Comparison of ENCODE assay signal across 12 mouse cellular contexts in genomic region chr2:135541058-135541457, GRCm38 (mm10).
DNase-seq lines count a peak whose midpoint lies in the region; ATAC-seq lines count a peak whose summit lies in the region.
"Had no signal": no experiment of that assay in that cellular context is flagged by ENCODE, and none has a peak within 500 bp of the region (broad histone marks: within the 10 kb centered on the region; RNA-seq: fewer than 3 reads in every experiment).

No protein-coding gene starts in this region.

- WGBS in forebrain, embryonic 11.5 days, result 75% methylated on average over 2 of the region's 2 CpGs
- WGBS in forebrain, embryonic 10.5 days, result 84% methylated on average over 2 of the region's 2 CpGs
- 82% methylated on average over 2 of the region's 2 CpGs for WGBS in kidney, embryonic 15.5 days

- no peaks in the 10 kb centered on the region for H3K4me1 ChIP-seq in forebrain, embryonic 11.5 days (replicated peaks; ENCODE audit: control insufficient read depth, insufficient read depth, low read length)
- H3K4me1 ChIP-seq in forebrain, embryonic 10.5 days, result peaks cover 25% of the 10 kb centered on the region
- H3K4me1 ChIP-seq in kidney, embryonic 15.5 days, result peaks cover 4% of the 10 kb centered on the region; the same call in 1 of the 2 replicates

- no peak overlapping the region for H3K4me2 ChIP-seq in forebrain, embryonic 11.5 days (ENCODE audit: low read depth, low read length, severe bottlenecking)
- no peak overlapping the region for H3K4me2 ChIP-seq in kidney, embryonic 15.5 days
- H3K4me2 ChIP-seq: liver, embryonic 12.5 days had no signal

- no peaks in the 10 kb centered on the region for H3K36me3 ChIP-seq in forebrain, embryonic 11.5 days (ENCODE audit: control insufficient read depth, insufficient read depth, low read length)
- no peaks in the 10 kb centered on the region for H3K36me3 ChIP-seq in forebrain, embryonic 10.5 days (replicated peaks)
- H3K36me3 ChIP-seq in kidney, embryonic 15.5 days, result no peaks in the 10 kb centered on the region
- H3K36me3 ChIP-seq: liver, embryonic 12.5 days had no signal

- no peak overlapping the region for H3K9ac ChIP-seq in forebrain, embryonic 11.5 days (ENCODE audit: low read length)
- no peak overlapping the region for H3K9ac ChIP-seq in kidney, embryonic 15.5 days
- H3K9ac ChIP-seq: liver, embryonic 12.5 days had no signal

- DNase-seq in forebrain, embryonic 11.5 days (ENCODE audit: low spot score), result no peak
- DNase-seq in forebrain, embryonic 10.5 days (ENCODE audit: extremely low spot score, low spot score), result no peak
- peak; percentile 62 to 68 for DNase-seq in cerebellum, postnatal 36 days
- peak; percentile 21 for DNase-seq in layer of hippocampus, adult 9-10 months (ENCODE audit: low spot score)
- peak; percentile 66 to 81 for DNase-seq in right cerebral cortex, postnatal 10 days (ENCODE audit: low spot score in 2 of 2)
- no peak for DNase-seq in urinary bladder, adult 18-20 months (ENCODE audit: low spot score in 2 of 2)
- DNase-seq in liver, result no peak
- DNase-seq: gastrocnemius, postnatal 36 days; kidney, adult 11 months; spleen, adult 18-20 months had no signal

- no peaks in the 10 kb centered on the region for H3K27me3 ChIP-seq in forebrain, embryonic 11.5 days (ENCODE audit: control insufficient read depth, insufficient read depth, low read length)
- H3K27me3 ChIP-seq in forebrain, embryonic 10.5 days (ENCODE audit: poor library complexity, severe bottlenecking), result no peaks in the 10 kb centered on the region
- no peaks in the 10 kb centered on the region for H3K27me3 ChIP-seq in kidney, embryonic 15.5 days
- H3K27me3 ChIP-seq: liver, embryonic 12.5 days had no signal

- H3K27ac ChIP-seq in forebrain, embryonic 11.5 days (ENCODE audit: low read depth, low read length), result no peak overlapping the region
- H3K27ac ChIP-seq in forebrain, embryonic 10.5 days, result no peak overlapping the region
- no peak overlapping the region for H3K27ac ChIP-seq in kidney, embryonic 15.5 days
- H3K27ac ChIP-seq: liver, embryonic 12.5 days had no signal

- ATAC-seq in forebrain, embryonic 11.5 days (replicated peaks; ENCODE audit: low FRiP score), result peak; percentile 53; the same call in 1 of the 2 replicates
- ATAC-seq in kidney, embryonic 15.5 days (replicated peaks; ENCODE audit: low FRiP score), result no peak
- ATAC-seq: liver, embryonic 12.5 days had no signal

- H3K4me3 ChIP-seq in forebrain, embryonic 11.5 days (ENCODE audit: low read depth, low read length), result no peak overlapping the region
- H3K4me3 ChIP-seq in forebrain, embryonic 10.5 days, result no peak overlapping the region
- no peak overlapping the region for H3K4me3 ChIP-seq in kidney, embryonic 15.5 days (replicated peaks)
- H3K4me3 ChIP-seq: liver, embryonic 12.5 days had no signal

- no peaks in the 10 kb centered on the region for H3K9me3 ChIP-seq in forebrain, embryonic 11.5 days (ENCODE audit: control insufficient read depth, low read length)
- H3K9me3 ChIP-seq in forebrain, embryonic 10.5 days, result peaks cover 10% of the 10 kb centered on the region
- no peaks in the 10 kb centered on the region for H3K9me3 ChIP-seq in kidney, embryonic 15.5 days (replicated peaks)
- H3K9me3 ChIP-seq: liver, embryonic 12.5 days had no signal

Comparison
In these comparisons a context has a peak if more than half of its experiments do, and no peak if none do; other contexts are left out.
1. DNase-seq: peak in cerebellum, postnatal 36 days (2 of 2), layer of hippocampus, adult 9-10 months (single experiment) and right cerebral cortex, postnatal 10 days (2 of 2); none in forebrain, embryonic 11.5 days (single experiment), forebrain, embryonic 10.5 days (single experiment), urinary bladder, adult 18-20 months (0 of 2) and liver (single experiment).